Mouse (Mus musculus) CH12.LX (cell line): ENCODE measurements at regions not wholly inside any gene's neighbourhood (a gene's known extent, or its start where the extent isn't known, plus 50 kb on each side); places are given as distances from the start of the nearest gene placed in this dataset.

Source experiments
- DNase-seq: peaks from one replicate; pipeline ENCODE4 v3.0.0-alpha.2; 2013; ENCODE audit errors: extremely low read depth
- H3K27ac ChIP-seq: 2 replicates; pipeline ENCODE4 v1.5.1; 2012; ENCODE audit warnings: low read depth, mild to moderate bottlenecking, control low read depth, moderate library complexity; ENCODE audit not compliant: insufficient read depth
- H3K27me3 ChIP-seq: replicated peaks from 2 replicates; pipeline ENCODE3; 2012; ENCODE audit warnings: inconsistent platforms
- H3K36me3 ChIP-seq, 2 experiments: replicated peaks in 1 of 2; 2 replicates each; pipeline versions ENCODE3 to v1.6.1; 2012; ENCODE audit warnings: inconsistent platforms in 1 of 2, low read length in 1 of 2, mild to moderate bottlenecking in 1 of 2, mixed read lengths in 1 of 2, moderate library complexity in 1 of 2; ENCODE audit not compliant: control insufficient read depth in 1 of 2, insufficient read depth in 1 of 2
- H3K4me1 ChIP-seq, 2 experiments: 2 replicates each; pipeline ENCODE4 v1.6.1; 2012; ENCODE audit warnings: inconsistent platforms in 1 of 2, moderate library complexity in 1 of 2; ENCODE audit not compliant: insufficient read depth in 2 of 2, control insufficient read depth in 1 of 2
- H3K4me2 ChIP-seq: 2 replicates; pipeline ENCODE4 v1.6.1; 2012; ENCODE audit warnings: low read depth, mild to moderate bottlenecking, control low read depth; ENCODE audit not compliant: poor library complexity, insufficient read depth, severe bottlenecking
- H3K4me3 ChIP-seq, 3 experiments: fragments of 150-350 bp in 1 of 3; sonication (generic) in 1 of 3; replicated peaks in 1 of 3; 2 replicates each; pipeline versions ENCODE3 to v1.5.1; 2011 to 2012; ENCODE audit warnings: low read depth in 2 of 3, low read length in 2 of 3, mild to moderate bottlenecking in 2 of 3, moderate library complexity in 2 of 3, control low read depth in 1 of 3, improper control_type of control experiment in 1 of 3, inconsistent platforms in 1 of 3, mixed read lengths in 1 of 3; ENCODE audit not compliant: poor library complexity in 1 of 3
- H3K79me2 ChIP-seq: replicated peaks from 2 replicates; pipeline ENCODE4 v1.6.1; 2012; ENCODE audit warnings: mild to moderate bottlenecking, moderate library complexity; ENCODE audit not compliant: control insufficient read depth, poor library complexity, insufficient read depth, severe bottlenecking; ENCODE audit errors: extremely low read depth
- H3K9ac ChIP-seq: 2 replicates; pipeline ENCODE4 v1.6.1; 2012; ENCODE audit warnings: low read depth, mild to moderate bottlenecking, control low read depth, moderate library complexity; ENCODE audit not compliant: insufficient read depth
- H3K9me3 ChIP-seq: replicated peaks from 2 replicates; pipeline ENCODE3; 2012; ENCODE audit warnings: low read length, inconsistent platforms, mixed read lengths
- CHD2 ChIP-seq: IDR thresholded peaks from 2 replicates; pipeline ENCODE4 v1.6.1; 2011; ENCODE audit warnings: low read length, improper control_type of control experiment
- EP300 ChIP-seq: IDR thresholded peaks from 2 replicates; pipeline ENCODE4 v1.6.1; 2011; ENCODE audit warnings: low read length, improper control_type of control experiment
- GABPA ChIP-seq: IDR thresholded peaks from 2 replicates; pipeline ENCODE4 v1.6.1; 2012; ENCODE audit warnings: low read depth, low read length, improper control_type of control experiment, inconsistent platforms; ENCODE audit not compliant: insufficient replicate concordance
- IRF4 ChIP-seq: IDR thresholded peaks from 2 replicates; pipeline ENCODE4 v1.6.1; 2014; ENCODE audit warnings: low read depth, mild to moderate bottlenecking, inconsistent platforms, low read length, improper control_type of control experiment
- MAX ChIP-seq: IDR thresholded peaks from 2 replicates; pipeline ENCODE4 v1.6.1; 2011; ENCODE audit warnings: low read length, improper control_type of control experiment
- MEF2A ChIP-seq: IDR thresholded peaks from 2 replicates; pipeline ENCODE4 v1.6.1; 2014; ENCODE audit warnings: low read depth, mild to moderate bottlenecking, inconsistent platforms, low read length, improper control_type of control experiment, borderline replicate concordance
- MXI1 ChIP-seq: IDR thresholded peaks from 2 replicates; pipeline ENCODE4 v1.6.1; 2011; ENCODE audit warnings: mild to moderate bottlenecking, low read depth, low read length, improper control_type of control experiment
- NRF1 ChIP-seq: IDR thresholded peaks from 2 replicates; pipeline ENCODE4 v1.6.1; 2014; ENCODE audit warnings: low read depth, mild to moderate bottlenecking, inconsistent platforms, low read length, improper control_type of control experiment, moderate library complexity
- POLR2A ChIP-seq: IDR thresholded peaks from 2 replicates; pipeline ENCODE4 v1.6.1; 2011; ENCODE audit warnings: low read depth, mild to moderate bottlenecking, improper control_type of control experiment, low read length
- SMC3 ChIP-seq: IDR thresholded peaks from 2 replicates; pipeline ENCODE4 v1.6.1; 2011; ENCODE audit warnings: low read depth, low read length, improper control_type of control experiment
- TBP ChIP-seq: conservative IDR thresholded peaks from 2 replicates; pipeline ENCODE4 v1.6.1; 2011; ENCODE audit warnings: low read depth, low read length, improper control_type of control experiment
- UBTF ChIP-seq: IDR thresholded peaks from 2 replicates; pipeline ENCODE4 v1.6.1; 2012; ENCODE audit warnings: low read depth, mild to moderate bottlenecking, inconsistent platforms, low read length, improper control_type of control experiment, moderate library complexity
- USF1 ChIP-seq: IDR thresholded peaks from 2 replicates; pipeline ENCODE4 v1.6.1; 2014; ENCODE audit warnings: low read depth, mild to moderate bottlenecking, inconsistent platforms, low read length, improper control_type of control experiment
- USF2 ChIP-seq: conservative IDR thresholded peaks from 2 replicates; pipeline ENCODE4 v1.6.1; 2011; ENCODE audit warnings: low read depth, low read length, improper control_type of control experiment
- ZKSCAN1 ChIP-seq: IDR thresholded peaks from 2 replicates; pipeline ENCODE4 v1.6.1; 2012; ENCODE audit warnings: low read depth, inconsistent platforms, low read length, improper control_type of control experiment, borderline replicate concordance
- ZMIZ1 ChIP-seq: IDR thresholded peaks from 2 replicates; pipeline ENCODE4 v1.6.1; 2012; ENCODE audit warnings: low read depth, mild to moderate bottlenecking, inconsistent platforms, low read length, improper control_type of control experiment
- dilution Hi-C: fragments of 300-500 bp; cut with MboI; formaldehyde crosslinking; loops from 2 replicates; pipeline ENCODE4 v1.14.3; 2020; ENCODE audit warnings: low sequenced_read_pairs; ENCODE audit not compliant: extremely low pct_unique_long_range_greater_than_20kb, extremely low pct_ligation_motif_present
- in situ Hi-C: fragments of 300-500 bp; cut with MboI; formaldehyde crosslinking; loops from 3 replicates; pipeline ENCODE4 v1.14.3; 2019; ENCODE audit warnings: low sequenced_read_pairs, low pct_ligation_motif_present, low pct_unique_long_range_greater_than_20kb, mixed read lengths

DNA sequence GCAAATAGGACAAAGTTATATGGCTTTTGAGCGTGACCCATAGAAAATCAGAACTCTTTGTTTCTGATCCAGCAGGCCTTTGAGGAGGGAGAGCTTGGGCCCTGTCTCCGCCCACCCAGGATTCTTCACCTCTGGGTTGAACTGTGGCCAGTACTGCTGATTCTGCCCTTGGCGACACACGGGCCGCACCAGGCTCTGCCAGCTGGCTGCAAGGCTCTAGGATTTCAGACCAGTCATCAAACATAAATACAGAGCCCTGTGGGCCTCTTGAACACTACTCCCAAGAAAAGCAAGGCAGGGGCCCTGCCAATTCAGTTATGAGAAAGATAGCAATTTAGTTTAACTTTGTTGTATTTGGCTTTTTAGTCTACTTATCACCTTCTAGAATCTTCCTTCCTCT, 103.4 kb upstream of the Trpm1 start:
- H3K36me3 ChIP-seq: no peaks in the 10 kb centered on the region
- H3K4me2 ChIP-seq: no peak overlapping the region
- no peaks in the 10 kb centered on the region for H3K9me3 ChIP-seq
- H3K9ac ChIP-seq: no peak overlapping the region
- TF ChIP-seq IRF4: no peak
- no peak for TF ChIP-seq UBTF
- no peak for TF ChIP-seq EP300
- no peak for TF ChIP-seq ZMIZ1
- no peak for TF ChIP-seq POLR2A
- TF ChIP-seq NRF1: no peak
- no peak for TF ChIP-seq TBP
- H3K27ac ChIP-seq: no peak overlapping the region
- peaks cover 0 to 15% of the 10 kb centered on the region in 2 experiments; a peak in 2 of 4 replicates for H3K4me1 ChIP-seq
- H3K79me2 ChIP-seq: no peaks in the 10 kb centered on the region
- H3K4me3 ChIP-seq: no peak overlapping the region
- in situ Hi-C loops: loop anchor here (10.0 kb wide), 1 partner anchor 295 kb away; no protein-coding TSS in a partner anchor
- DNase-seq: no peak
- dilution Hi-C loops: no loop called here
- H3K27me3 ChIP-seq: no peaks in the 10 kb centered on the region

DNA sequence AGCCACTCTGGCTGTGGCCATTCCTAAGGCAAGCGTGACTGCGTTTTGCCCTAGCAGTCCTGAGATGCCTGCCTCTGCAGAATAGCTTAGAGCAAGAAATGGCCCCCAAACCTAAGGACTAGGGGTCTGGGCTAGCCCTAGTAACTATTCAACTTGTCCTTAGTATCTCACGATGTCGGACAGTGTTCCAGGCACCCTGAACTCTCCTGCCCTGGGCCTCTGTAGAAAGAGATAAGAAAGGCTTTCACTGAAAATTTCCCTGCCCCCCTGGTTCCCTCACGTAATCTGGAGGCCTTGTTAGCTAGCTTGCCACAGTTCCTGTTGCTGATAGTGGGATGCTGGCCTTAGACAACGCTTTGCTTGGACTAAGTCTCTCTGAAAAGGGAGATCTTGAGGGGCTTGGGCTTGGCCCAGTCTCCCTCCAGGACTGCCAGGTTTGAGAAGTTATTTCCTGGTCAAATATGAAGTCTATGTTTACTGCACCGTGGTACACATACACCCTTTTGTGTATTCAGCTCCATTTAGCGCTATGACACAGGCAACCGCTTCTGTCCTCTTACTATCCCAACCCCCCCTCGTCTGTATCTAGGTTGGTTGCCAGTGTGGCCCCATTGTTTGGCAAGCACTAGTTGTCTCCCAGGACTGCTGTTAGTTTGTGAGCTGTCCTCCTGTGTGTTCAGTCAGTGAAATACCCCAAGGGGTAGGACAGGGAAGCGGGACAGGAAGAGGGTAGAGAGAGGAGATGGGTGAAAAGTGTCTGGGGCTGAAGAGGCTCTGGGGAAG, 104.3 kb upstream of the Trpm1 start:
- peaks cover 0 to 15% of the 10 kb centered on the region in 2 experiments; a peak in 2 of 4 replicates for H3K4me1 ChIP-seq

DNA sequence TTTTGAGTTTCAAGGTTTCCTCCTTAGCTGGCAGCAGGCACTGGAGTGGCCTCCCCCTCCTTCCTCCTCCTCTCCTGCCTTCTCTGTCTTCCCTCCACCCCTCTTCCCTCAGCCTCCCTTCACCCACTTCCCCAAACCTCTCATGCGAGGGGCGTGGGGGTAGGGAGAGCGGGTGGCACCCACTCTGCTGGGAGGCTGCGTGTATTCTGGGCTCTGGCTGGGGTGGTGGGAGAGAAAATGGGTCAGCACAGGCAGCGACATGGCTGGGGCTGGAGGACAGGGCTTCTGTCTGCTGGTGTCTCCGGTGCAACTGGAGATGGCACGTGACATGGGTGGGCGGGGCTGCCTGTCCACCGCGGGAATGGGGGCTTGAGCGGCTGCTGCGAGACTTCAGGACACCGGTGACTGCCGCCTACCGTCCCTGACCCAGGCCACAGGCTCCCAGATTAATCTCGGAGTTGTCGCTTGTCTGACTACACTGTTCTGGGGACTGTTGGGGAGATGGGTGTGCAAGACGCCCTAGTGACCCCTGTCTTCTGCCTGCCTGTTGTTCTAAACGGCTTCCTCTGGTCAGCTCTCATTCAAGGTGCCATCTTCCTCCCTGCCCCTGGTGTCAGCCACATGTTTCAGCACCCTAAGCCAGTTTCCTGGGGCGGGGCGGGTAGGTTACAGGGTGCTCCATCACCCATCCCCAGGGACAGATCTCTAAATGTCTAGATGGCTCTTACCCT, 105.0 kb upstream of the Trpm1 start:
- H3K9ac ChIP-seq: no peak overlapping the region
- TF ChIP-seq CHD2: no peak
- TF ChIP-seq MAX: no peak
- no peak for TF ChIP-seq GABPA
- no peak for TF ChIP-seq ZMIZ1
- TF ChIP-seq MEF2A: no peak
- TF ChIP-seq USF2: no peak
- no peak for TF ChIP-seq MXI1
- H3K4me1 ChIP-seq: peaks cover 0 to 15% of the 10 kb centered on the region in 2 experiments; a peak in 2 of 4 replicates
- no peak overlapping the region for H3K4me3 ChIP-seq
- no peaks in the 10 kb centered on the region for H3K27me3 ChIP-seq
- dilution Hi-C loops: no loop called here
- no peak overlapping the region for H3K4me2 ChIP-seq
- no peak overlapping the region for H3K27ac ChIP-seq
- DNase-seq: no peak
- in situ Hi-C loops: no loop called here
- no peaks in the 10 kb centered on the region for H3K79me2 ChIP-seq
- H3K9me3 ChIP-seq: no peaks in the 10 kb centered on the region
- no peaks in the 10 kb centered on the region for H3K36me3 ChIP-seq

More for the DNA sequence above, 104.3 kb upstream of the Trpm1 start:
- no peaks in the 10 kb centered on the region for H3K27me3 ChIP-seq
- dilution Hi-C loops: no loop called here
- no peak overlapping the region for H3K27ac ChIP-seq
- H3K36me3 ChIP-seq: no peaks in the 10 kb centered on the region
- no peak overlapping the region for H3K4me3 ChIP-seq
- H3K4me2 ChIP-seq: no peak overlapping the region
- no peak overlapping the region for H3K9ac ChIP-seq
- TF ChIP-seq ZKSCAN1 (no peak), ZMIZ1 (no peak), SMC3 (no peak), IRF4 (no peak), USF1 (no peak), MEF2A (no peak)
- in situ Hi-C loops: no loop called here
- H3K9me3 ChIP-seq: no peaks in the 10 kb centered on the region
- H3K79me2 ChIP-seq: no peaks in the 10 kb centered on the region
- no peak for DNase-seq
